Mouse (Mus musculus) gonadal fat pad, adult 2 months (tissue): ENCODE measurements around the gene Nebl. TPM values are rescaled to one million over a fixed set of nuclear protein-coding genes. Genes with fewer than 3 reads are reported as not detected.

Source experiments
- DNase-seq: peaks from one replicate; pipeline ENCODE4 v3.0.0-alpha.2; 2012; ENCODE audit warnings: low read depth
- polyA plus RNA-seq: library from polyadenylated mRNA; depleted of rRNA; stranded (reverse); fragments of >200 nt; gene quantifications from 2 replicates; pipeline ENCODE4 v1.2.3, GENCODE M21; 2012; rRNA removed

The Nebl gene
- 6.3 and 10.7 TPM in 2 replicates for polyA plus RNA-seq

DNA sequence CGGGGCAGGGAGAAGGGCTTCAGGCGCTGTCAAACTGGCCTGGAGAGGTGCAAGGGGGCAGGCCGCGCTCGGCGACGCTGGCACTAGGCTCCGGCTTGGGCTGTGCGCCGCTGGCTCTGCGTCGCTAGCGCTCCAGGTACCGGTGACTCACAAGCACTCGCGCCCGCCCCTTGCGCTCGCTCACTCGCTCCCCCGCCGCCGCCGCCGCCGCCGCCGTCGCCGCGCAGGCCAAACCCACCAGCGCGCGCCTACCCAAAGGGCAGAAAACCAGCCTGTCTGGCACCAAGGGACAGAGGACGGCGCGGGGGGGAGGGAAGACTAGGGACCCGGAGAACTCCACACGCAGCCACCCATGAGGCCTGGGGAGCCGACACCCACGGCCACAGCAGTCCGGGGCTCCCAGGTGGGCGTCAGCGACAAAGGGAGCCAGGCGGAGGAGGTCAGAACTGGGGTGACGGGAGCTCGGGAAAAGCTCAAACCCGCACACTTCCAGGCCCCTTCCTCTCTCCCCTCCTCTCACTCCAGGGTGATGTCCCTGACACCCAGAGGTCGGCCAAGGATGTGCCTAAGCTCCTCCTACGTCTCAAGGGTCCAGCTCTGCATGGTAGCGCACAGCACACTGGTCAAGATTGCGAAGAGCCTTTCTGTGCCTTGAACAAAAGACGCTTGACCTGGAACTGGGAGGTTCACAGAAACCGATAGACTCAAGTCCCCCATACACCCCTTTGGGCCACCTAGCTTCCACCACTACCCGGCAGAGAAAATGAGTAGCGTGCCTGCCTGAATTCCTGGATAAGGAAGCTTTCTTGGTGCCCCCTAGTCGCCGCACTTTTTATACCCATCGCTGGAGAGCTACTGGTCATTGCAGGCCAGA is at the start of gene Nebl:
Nebl (minus strand) TSS at position 508 of the 874 bp plus-strand sequence.
- no peak for DNase-seq

DNA sequence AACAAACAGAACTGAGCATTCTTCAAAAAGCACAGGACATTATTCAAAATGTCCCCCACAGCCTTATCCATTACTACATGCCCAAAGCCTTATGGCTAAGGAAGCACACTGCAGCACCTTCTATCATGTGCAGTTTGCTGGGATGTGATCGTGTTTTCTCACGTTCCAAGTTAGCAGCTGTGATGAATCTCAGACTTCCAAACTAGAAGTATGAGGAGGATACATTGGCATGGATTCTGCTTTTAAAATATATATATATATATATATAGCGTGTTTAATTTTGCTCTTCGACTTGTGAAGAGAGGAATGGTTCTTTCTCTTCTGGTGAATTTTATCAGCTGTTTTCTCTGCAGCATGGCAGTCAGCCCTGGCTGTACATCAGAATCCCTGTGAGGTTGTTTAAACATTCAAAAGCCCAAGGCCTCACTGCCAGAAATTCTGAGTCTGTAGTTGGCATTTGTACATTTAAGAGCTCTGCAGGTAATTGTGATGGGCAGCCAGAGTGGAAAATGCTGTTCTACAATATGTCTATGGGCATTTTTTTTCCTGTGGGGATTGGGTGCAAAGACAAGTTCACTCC is 39.1 kb upstream of the Nebl start:
- DNase-seq, result no peak

DNA sequence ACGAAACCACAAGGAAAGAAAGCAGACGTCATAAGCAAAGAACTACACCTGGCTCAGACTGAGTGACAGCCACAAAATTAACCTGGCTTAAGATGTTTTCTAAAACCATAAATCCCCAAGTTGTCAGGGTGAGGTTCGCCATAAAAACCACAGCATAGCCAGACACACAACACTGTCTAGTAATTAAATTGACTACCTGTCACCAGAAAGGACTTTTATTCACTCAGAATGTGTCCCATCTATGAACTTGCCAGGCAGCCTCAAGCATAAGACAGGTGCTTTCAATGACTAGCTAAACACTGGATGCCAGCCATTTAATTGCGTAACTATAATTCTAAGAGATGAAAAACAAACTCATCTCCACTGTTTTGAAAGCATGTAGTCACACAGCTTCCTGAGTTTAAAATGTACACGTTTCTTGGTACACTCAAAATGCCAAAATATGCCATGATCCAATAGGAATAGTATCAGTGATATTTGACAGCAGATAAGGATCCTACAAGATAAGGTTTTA is 38.0 kb upstream of the Nebl start:
- DNase-seq, result peak; percentile 79

DNA sequence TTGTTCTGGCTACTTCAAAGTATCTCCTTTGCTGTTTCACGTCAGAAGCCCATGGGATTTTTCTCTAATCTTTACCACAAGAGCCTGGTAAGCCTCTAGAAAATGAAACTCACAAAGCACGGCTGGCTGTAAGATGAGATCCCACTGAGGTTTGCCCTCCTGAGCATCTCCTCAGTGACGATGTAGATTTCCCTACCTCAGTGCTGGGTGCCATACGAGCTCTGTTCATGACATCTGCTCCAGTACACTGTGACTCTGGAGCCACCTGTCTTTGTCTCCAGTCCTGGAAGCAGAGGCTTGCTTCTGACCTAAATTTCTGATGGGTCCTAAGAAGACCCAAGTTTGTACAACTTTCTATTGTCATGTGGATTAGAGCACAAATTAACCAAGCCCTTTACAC is 25.0 kb upstream of the Nebl start:
- DNase-seq, result no peak

DNA sequence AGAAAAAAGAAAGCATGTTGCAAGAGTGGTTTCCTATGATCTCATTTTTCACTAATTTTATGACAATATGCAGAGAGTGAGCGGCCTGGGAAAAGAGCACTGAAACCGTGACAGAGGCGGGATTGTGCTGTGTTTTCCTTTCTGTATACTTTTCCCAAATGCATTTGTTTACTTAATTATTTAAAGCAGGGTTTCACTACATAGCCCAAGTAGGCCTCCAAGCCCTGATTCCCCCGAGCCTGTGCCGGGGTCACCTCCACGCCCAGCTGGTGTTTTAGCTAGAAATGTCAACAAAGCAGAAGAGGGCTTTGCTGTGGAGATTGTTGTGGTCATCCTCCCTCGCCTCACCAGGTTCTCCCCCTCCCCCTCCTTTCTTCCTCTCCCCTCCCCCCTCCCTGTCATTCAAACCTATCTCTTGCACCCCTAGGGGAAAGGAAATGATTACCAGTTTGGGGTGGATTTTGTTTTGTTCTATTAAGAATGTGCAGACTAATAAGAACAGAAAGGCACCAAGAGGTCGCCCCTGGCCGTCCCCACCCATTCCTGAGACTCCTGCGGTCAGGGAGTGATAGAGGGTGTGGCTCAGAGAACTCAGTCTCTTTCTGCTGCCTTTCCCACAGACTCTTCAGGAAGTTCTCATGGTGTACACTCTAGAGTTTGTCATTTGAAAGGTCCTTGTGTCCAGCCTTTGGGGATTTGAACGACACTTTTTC is 10.9 kb upstream of the Nebl start:
- DNase-seq, result no peak

DNA sequence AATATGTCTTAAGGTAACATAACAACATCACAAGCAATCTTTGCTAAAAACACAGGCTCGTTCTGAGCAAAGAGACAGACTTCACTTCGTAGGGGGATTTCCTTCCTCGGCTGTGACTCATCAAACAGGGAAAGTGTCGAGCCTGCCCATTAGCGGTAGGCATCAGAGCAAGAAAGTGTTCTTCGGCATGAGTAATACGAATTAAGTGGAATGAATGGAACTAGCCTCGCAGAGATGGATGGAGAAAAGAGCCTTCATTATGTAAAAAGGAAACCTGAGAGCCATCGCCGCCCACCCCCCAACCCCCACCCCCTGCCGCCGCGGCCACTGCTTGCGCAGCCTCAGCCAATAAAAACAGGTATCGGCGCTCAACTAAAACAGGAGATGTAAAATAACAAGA is 10.3 kb upstream of the Nebl start:
- no peak for DNase-seq

DNA sequence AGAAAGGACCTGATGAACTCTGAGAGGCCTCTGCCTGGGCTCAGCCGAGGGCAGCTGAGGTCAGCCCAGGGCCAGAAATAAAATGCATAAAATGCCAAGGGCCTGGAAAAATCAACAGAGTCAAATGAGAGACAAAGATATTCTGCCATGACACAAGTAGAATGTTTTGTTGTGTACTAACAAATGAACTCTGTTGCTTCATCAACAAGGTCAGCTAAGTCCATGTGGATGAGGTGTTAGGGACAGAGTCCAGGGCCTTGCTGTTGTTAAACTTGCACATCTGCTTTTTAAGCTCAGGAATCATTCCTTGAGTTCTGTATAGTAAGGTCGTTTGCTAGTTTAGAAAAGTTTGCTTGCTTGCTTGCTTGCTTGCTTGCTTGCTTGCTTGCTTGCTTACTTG is 9.2 kb upstream of the Nebl start:
- DNase-seq, result no peak

DNA sequence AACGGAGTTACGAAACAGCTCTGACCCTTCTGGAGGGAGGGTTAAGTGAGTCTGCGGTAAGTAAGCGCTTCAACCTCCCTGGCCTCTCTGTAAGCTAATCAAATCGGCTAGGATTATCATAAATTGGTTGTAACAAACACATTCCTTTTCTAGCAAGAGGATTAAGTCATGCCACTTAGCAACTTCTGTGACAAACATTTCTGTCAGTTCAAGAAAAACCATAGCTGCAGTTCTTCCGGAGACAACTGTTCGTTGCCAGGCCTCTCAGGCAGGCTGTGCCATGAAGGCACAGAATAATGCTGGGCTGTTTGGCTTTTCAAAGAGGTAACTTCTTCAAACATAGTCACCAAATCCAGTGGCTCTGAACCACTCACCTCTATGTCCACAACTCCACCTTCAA is 946 bp upstream of the Nebl start:
- no peak for DNase-seq

DNA sequence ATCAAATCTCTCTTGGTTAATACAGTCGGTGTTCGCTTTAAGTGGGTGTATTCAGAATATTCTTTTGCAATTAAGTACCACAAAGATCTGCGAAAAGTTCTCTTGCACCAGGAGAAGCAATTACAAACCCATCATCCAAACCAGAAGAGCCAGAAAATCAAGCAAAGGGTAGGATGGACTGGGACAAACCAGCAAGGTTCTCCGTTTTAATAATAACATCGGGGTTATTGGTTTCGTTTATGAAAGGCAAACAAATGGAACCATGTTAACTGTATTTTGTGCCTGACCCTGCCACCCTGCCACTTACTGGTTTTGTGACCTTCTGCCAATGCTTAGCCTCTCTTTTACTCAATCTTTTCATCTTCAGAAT is 552 bp upstream of the Nebl start:
- no peak for DNase-seq

DNA sequence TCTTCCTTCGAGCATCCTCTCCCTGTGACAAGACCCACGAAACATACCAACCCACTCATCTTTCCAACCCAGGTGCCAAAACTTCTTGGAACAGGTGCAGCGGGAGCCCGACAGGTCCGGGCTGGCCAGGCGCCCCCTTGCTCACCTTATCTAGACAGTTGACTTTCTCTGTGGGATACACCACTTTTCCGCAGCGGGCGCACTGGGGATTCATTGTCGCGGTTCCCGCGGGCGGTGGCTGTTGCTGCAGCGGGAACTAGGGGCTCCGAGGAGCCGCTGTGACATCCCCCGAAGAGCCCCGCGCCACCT is 662 bp downstream of the Nebl start:
- no peak for DNase-seq

DNA sequence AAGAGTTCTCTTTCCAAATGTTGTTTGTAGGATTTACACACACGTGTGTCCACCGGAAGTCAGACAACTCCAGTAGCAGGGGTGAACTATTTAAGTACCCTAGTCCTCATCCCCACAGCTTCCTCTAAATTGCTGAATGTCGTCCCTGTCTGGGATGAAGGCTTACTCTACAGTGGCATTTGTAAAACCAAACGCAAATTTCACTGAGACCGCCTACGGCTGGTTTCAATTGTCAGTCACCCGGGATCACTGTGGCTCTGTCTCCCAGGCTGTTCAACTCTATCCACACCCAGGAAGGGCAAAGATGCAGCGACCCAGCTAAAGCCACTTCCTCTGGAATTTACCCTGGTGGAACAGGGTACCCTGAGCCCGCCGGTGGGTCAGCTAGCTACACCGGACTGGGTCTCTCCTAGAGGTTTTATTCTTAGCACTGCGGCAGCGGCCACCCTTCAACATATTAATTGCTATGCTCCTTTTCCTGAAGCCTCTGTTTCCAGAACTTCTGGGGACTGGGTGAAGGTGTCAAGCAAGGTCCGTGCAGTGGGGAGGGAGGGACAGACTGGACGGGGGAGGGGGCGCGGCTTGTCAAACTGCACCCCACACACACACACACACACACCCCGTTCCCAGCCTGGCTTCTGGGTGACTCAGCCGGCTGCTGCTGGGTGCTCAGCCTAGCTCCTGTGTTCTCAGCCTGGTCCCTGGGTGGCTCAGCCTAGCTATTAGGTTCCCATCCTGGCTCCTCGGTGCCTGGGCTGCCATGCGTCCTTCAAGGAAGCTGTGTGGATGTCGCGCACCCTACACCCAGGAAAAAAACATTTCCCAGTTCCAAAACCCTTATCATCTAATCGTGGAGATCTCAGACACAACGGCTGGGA is 1.3 kb downstream of the Nebl start:
- DNase-seq, result no peak

DNA sequence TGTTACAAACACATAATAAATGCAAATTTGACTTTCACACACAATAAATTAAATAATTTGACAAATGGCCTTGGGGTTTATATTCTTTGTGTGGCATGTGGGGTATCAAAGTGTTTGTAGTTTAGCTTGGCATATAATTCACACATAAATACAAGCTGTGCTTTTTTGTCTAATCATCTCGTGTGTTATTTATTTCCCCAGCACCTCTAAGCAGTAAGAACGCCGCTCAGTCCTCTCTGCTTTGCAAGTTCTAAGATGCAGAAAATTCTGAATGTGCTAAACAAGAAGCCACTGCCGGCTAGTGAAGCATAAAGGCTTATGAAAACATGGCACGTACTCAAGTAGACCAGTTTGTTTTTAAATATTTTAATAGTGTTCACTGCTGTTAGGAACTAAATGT is 6.9 kb downstream of the Nebl start:
- no peak for DNase-seq

DNA sequence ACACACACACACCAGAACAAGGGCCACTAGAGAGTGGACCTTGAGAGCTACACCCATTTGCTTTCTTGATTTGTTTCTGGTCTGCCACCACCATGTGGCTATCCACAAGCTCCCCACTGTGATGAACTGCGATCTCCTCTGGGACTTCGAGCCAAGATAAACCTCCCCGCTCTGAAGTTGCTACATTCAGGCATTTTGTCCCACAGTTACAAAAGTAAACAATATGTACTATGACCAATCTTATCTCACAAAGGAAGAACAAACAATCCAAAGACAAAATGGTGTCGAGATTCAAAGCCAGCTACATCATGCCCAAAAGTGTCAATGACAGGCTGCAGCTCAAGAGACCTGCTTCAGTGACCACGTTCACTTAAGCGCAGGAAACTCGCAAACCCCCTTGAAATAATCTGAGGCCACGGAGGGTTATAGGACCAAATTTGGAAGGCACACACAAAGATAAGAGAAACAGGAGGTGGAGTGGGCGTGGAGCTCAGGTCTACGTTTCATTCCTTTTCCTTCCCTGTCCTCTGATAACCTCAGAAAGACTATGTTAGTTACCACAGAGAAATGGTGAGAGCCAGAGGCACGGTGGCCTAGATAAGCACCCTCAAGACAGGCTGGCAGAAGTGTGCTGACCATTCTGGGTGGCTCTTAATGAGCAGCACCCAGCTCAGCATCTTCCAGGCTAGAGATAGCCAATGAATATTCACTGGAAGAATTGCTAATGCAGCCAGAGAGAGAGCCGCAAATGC is 7.8 kb downstream of the Nebl start:
- DNase-seq, result no peak

DNA sequence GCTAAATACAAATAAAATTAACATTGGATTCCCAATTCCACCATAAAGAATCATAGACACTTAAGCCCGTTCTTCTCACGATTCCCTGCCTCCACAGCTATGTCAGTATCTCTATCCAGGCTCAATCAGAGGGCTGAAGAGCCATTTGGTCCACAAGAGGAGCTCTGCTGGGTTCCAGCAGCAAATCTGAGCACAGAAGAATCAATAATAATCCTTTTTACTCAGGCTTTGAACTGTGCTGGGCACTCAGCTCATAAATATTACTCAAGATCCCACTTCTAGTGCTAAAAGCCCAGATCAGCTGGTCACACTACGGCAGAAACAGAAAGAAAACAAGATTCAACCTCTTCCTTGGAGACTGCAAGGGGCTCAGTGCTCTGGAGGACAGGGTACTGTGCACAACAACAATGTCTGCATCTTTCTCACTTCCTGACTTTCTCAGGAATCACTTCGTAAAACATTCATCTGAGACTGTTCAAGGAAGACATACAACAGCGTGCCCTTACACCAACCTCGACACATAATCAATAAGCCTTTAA is 10.0 kb downstream of the Nebl start:
- no peak for DNase-seq

DNA sequence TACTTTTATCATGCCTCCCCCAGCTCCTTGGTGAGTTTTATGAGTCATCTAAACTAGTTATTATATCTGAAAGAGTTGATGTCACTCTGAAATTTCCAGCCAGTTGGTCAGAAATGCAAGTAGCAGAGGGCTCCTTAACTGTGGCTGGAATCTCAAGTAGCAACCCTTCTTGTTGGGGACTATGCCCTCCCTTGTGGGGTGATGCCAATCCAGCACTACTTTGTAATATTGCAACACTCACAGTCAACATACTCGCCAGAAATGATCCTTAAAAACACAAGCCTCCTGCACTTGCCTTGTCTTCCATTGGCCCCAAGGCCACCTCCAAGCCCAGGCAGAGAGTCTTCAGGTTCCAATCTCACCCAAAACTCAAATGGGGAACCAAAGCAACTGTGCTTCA is 13.0 kb downstream of the Nebl start:
- no peak for DNase-seq

DNA sequence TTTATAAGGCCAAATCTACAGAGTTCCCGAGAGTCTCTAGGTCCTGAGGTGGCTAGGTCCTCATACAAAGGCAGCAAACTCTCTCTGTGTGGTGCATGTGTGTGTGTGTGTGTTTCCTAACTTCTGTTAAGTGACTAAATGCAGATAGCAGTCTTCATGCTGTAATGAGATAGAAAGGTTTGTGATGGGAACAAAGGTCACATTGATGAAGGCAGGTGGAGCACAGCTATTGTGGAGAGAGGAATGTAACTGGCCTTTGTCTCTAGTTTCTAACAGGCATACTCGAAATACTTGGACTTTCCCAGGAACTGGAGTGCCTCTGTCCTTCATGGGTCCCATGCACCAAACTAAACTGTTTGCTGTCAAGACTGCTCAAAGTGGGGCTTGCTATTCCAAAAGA is 14.1 kb downstream of the Nebl start:
- no peak for DNase-seq

DNA sequence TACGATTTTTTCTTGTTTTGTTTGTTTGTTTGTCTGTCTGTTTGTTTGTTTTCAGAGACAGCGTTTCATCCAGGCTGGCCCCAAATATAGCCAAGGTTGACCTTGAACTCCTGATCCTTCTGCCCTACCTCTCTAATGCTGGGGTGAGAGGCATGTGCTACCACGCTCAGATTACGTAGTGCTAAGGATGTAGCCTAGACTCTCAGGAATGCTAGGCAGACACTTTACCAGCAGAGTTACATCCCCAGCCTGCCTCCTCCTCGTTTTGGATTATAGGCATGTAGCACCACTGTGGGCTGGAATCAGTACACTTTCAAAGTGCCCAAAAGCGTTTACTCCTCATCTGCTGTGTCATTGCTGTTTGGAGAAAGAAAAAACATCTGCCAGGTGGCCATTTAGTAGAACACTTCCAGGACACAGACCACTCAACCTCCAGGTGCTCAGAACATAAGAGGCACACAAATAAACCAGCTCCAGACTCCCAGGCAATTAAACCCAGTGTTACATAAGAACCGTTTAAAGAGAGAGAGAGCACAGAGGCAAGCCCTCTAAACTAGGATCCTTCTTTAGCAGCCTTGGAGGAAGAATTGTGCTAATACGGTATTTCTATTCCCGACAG is 16.0 kb downstream of the Nebl start:
- no peak for DNase-seq

DNA sequence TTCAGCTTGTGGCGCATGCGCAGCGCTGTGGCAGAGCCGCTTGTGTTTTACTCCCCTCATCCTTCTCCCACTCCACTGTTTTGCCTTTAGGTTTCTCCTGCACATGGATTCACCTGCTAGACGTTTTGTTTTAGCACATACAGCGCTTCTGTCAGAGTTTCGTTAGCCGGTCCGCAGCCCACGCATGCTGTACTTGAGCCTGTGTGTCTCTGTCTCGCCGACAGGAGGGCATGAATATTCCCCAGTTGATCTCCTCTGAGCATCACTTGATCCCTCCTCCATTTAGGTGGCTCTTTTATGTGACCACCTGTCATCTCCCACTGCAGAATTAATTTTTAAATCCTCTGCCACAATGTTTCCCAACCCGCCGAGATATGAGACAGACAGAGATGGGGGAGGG is 16.6 kb downstream of the Nebl start:
- DNase-seq, result no peak

DNA sequence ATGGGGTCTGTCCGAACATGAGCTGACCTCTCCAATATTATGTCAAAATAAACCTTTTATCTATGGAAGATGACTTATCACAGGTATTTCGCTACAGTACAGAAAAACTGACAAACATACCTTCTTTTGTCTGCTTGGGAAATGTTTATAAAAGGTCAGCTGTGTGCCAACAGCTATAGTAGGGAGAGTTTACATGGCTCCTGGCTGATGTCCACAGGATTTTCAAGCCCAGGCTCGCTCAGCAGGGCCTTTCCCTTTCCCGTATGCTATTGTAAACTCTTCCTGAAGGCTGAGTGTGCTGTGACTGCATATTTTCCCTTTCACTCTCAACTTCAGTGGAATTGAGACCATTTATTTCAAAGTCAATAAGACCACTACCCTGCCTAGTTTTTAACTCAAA is 17.1 kb downstream of the Nebl start:
- peak; percentile 80 for DNase-seq

DNA sequence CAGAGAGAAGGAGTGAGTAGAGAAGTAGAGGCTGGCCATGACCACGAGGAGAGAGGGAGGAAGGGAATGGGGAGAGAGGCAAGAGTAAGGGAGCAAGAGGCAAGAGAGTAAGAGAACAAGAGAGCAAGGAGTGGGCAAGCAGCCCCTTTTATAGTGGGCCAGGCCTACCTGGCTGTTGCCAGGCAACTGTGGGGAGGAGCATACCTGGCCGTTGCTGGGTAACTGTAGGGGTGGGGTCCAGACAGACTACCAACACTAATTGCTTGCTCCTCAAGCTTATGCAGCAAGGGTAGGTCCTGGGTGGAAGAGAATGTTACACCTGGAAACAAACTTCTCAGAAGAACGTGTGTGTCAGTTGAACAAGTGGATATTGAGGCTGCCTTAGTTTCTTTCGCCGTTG is 20.0 kb downstream of the Nebl start:
- no peak for DNase-seq

DNA sequence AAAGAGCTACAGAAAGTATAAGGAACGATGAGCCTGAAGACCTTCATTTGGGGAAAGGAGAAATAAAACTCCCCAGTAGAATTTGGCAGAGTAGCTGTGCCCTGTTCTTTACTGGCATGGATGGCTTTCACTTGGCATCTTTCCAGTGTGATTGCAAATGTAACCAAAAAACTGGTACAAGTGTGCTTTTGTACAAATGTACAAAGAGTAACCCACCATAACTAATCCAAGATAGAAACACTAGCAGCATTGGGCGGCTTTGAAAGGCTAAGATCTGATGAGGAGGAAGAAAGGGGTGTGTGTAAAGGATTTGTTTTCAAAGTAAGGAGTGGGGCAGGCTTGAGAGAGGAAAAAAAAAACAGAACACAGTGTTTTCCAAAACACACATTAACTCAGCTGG is 21.2 kb downstream of the Nebl start:
- DNase-seq, result no peak
